Mouse (Mus musculus): Measurements from ENCODE around the gene Naa30.

DNA sequence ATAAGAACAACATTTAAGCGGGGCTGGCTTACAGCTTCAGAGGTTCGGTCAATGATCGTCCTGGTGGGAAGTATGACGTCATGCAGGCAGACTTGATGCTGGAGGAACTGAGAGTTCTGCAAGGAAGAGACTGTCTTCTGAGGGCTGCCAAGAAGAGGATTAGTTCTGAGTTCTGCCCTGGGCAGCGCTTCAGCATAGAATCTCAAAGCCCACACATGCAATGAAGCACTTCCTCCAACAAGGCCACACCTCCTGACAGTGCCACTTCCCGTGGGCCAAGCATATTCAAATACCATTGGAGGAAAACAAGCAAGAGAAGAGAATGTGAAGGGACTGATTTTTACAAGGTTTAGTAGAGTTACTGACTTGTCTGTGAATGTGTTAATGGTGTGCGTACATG is 31.3 kb upstream of the Naa30 start:
- TF ChIP-seq POLR2A (IDR thresholded peaks at IDR 0.05; ENCODE audit: control insufficient read depth, extremely low read depth, insufficient read depth, low read length, poor library complexity) (no peak), CTCF (IDR thresholded peaks at IDR 0.05; ENCODE audit: borderline replicate concordance, control insufficient read depth, extremely low read depth, insufficient read depth, low read length, poor library complexity) (no peak)
